Mouse (Mus musculus) left cerebral cortex, adult 8-10 months (tissue): ENCODE data around the gene Fbxw7. TPM values are rescaled to one million over a fixed set of nuclear protein-coding genes. Genes with fewer than 3 reads are reported as not detected.

Experiments
- DNase-seq, 2 experiments: peaks; one replicate each; pipeline ENCODE4 v3.0.0; 2022; ENCODE audit warnings: low spot score in 2 of 2
- total RNA-seq, 4 experiments: library from RNA; stranded (reverse); gene quantifications; 2 replicates each; pipeline ENCODE4 v1.2.4; 2022

Gene Fbxw7
- 100 to 1,000 TPM; 200 to 239 (median 211) TPM for total RNA-seq

DNA sequence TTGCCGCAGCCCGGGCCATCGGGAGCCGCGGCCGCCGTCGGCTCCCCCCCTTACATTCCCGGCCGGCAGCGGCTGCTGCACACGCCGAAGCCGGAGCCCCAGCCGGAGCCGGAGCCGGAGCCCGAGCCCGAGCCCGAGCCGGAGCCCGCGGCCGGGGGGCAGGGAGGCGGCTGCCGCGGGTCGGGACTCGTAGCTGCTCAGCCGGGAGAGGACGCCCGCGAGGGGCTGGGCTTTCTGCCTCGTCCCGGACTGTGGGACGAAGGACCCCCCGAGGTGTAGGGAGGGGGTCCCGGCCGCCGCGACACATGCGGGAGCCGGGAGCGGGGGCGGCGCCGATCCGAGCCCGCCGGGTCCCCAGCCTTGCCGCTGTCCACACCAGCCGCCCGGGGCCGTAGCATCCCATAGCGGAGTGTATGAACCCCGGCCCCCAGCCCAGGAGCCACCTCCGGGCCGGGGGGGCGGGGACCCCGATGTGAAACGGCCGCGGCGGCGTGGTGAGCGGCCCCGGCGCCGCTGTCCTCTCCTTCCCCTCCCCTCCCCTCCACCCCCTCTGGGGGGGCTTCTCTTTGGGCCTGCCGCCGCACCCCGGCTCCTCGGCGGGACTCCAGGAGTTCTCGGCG is at the start of gene Fbxw7:
Gene Fbxw7 (plus strand): TSS at position 507 of the 620 bp plus-strand sequence.
- DNase-seq, result peak in 1 of 2 experiments; percentile 4

DNA sequence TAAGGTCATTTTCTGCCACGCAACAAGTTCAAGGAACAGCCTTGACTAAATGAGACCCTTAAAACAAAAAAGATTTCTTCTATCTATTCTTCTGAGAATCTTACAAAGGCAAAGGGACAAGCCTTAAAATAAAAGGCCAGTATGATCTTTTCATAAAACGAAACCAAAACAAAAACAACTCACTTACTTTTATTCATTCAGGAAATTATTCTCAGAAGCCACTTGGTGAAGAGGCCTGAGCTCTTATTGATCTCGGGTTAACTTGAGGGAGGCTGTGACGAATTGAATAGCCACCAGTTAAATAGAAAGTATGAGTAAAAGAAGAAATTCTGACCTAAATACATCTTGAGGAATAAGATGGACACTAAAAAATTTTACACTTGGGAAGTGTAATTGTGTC is 46.1 kb upstream of the Fbxw7 start:
- no peak for DNase-seq

DNA sequence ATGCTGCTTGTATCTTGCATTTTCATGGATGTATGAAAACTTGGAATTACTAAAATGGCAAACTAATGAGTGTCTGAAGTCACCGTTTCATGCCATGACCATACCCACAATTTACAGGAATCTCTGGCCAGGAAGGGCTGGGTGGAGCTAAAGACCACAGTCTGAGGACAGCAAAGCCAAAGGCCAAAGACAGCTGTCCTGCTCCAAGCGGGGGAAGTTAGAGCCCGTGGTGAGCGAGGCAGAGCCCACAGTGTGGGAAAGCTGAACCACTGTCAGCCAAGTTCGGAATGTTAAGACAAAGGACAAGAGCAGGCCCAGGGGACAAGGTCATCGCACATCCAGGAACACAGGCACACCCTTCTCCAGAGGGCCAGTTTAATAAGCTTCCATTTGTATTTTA is 45.7 kb upstream of the Fbxw7 start:
- DNase-seq, result no peak

DNA sequence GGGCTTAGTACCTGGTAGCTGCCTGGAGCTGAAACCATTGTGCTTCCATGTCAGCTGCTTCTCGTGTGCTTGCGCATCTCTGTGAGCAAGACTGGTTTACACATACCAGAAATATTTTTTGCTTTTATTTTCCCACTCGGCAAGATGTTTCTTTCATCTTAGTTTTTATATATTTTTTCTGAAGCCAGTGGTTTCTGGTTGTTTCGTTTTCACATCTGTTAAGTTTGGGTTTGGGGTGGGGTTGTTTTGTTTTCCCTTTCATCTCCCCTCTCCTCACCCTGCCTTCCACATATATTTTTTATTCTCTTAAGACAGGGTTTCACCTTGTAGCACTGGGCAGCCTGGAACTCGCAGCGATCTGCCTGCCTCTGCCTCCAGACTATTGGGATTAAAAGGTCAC is 44.5 kb upstream of the Fbxw7 start:
- no peak for DNase-seq

DNA sequence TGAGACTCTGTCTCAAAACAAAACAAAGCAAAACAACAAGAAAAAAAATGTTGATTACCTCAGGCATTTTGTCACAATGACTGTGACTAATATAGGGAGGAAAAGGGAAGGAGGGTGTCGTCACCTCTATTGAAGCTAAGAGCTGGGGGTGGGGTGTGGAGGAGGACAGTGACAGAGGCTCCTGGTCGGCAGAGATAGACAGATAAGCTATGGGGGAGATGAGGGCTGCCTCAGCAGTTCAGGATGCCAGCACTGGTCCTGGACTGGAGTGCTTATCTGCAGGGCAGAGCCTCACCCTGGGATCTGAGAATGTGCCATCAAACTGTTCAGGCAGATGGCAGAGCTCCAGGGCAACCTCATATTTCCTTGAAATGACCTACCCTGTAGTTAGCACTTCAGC is 43.1 kb upstream of the Fbxw7 start:
- DNase-seq, result no peak

DNA sequence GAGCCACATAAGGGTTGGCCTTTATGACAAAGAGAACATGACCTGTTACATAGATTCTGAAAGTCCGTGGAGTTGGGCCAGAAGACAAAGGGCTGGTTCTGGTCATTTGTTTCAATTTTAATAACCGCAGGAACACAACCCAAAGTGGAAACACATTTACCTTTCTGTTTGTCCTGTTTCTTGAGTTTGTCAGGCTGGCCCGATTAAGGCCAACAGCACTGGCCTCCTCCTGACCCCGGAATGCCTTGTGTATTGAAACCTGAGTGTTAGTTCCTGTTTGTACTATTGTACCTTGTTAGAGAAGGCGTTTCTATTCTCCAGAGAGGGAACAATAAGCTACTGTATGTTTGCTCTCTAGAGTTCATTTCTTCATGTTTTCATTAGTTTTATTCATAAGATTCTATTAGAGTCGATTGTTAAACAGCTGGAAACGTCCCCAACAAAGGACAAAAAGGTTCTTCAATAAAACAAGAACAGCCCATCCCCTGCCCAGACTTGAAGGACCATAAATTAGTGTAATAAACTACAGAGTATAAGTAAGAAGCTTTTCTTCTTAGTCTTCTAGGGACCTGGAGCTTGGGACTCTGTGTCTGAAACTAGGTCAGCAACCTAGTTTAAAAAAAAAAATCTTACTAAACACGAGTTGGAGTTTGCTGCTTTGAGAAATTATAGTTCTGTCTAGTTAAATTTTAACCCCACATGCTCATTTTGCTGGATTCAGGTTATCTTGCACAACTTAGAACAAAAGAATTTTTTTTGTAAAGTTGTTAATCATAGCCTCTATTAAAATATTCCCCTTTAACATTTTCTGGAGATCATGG is 40.6 kb upstream of the Fbxw7 start:
- no peak for DNase-seq

DNA sequence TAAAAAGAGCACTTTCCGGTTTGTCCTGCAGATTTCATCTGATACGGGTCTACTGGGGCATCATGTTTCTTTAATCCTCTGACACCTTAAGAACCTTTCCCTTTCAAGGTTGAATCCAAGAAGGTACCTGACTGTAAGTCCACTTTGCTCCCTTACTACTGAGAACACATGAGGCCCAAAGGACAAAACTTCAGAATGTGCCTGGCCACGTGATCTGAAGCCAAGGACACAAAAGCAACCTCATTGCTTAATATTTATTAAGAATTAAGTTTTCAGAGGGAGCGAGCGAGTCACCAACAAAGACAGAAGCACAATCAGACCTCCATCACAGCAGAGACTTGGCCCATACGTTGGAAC is 40.0 kb upstream of the Fbxw7 start:
- no peak for DNase-seq

DNA sequence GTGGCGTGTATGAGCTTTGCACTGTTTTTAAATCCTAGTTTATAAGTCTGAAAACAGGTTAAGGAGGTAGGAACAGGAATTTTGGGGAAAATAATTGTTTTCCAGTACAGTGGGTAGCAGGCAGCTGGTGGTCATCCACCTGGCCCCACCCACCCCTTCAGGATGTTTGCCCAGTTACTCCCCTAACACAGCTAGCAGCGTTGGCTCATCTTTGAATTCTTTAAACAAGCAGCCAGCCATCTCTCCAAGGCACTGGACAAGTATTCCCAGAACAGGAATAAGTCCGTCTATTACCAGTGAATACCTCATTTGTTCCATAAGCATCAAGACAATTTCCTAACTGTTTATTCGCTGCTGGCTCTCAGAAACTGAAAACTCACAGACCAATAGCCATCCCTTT is 39.5 kb upstream of the Fbxw7 start:
- no peak for DNase-seq

DNA sequence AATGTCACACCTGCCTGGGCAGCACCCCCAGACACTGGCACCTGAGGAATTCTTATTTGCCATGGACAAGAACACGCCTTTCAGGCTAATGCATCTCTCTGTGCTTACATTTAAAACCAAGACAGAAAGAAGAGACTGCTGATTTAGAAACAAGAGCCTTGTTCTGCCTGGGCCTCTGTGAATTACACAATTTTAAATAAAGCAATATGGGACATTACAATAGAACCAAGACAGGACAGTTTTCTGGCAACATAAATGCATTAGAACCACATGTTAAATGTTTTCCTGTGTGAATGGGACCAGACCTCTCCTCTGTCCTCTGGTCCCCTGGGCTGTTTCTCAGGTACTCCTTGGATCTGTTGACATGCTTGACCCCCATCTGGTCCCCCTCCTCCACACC is 39.0 kb upstream of the Fbxw7 start:
- no peak for DNase-seq

DNA sequence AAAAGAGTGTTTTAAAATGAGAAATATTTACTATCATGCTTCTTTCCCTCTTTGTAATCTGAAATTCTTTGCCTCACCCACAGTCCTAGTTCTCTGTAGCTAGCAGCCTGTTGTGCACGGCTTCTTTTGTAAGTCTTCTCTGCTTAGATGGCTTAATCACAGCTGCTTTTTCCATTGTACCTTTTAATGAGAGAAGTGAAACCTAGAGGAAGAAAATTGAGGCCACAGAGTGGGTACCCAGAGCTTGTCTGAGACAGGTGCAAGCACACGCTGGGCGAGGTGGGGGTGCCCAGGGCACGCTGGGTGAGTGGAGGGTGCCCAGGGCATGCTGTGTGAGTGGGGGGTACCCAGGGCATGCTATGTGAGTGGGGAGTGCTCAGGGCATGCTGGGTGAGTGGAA is 27.2 kb upstream of the Fbxw7 start:
- no peak for DNase-seq

DNA sequence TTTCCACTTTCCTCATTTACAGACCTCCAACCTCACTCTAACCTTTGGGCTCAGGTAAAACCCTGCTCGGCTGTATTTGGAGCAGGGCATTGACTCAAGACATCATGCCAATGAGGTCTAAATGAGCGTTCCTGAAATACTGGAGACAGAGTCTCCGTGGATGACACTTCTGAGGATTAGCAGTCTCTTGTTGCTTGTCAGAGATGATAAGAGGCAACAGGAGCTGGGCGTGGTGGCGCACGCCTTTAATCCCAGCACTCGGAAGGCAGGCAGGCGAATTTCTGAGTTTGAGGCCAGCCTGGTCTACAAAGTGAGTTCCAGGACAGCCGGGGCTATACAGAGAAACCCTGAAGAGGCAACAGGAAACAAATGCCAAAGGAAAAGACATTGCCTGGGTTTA is 11.0 kb upstream of the Fbxw7 start:
- DNase-seq, result no peak

DNA sequence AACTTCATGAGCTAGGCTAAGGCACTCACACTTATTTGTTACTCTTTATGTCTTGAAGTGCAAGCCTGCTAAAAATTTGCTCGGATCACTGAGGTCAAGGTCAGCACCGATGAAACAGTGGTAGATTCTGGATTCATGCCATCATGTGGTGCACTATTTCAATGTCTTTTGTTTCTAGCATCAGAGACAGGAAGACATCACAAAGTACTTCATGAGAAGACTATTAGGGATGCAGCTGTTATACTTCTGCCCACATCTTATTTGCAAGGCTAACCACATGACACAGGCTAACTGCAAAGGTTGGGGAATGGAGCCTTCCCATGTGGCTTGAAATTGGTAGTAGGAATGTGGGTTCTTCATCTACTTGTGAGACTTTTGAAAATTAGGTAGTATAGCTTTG is 8.9 kb upstream of the Fbxw7 start:
- DNase-seq, result no peak

DNA sequence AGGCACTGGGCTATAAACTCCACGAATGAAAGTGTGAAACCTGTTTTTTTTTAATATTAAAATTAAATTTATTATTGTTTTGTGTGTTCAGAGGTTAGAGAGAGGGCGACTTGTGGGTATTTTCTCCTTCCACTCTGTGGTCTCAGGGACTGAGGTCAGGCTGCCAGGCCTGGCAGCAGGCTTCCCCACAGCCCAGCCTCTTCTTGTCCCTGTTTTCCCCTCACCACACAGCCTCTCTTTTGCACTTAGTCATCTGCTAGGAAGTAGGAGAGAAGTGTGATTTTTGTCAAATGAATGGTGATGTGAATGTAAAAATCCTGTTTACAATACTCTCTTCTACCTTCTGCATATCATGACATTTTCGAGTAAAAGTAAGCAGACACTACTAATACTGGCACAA is 7.2 kb upstream of the Fbxw7 start:
- DNase-seq, result no peak

DNA sequence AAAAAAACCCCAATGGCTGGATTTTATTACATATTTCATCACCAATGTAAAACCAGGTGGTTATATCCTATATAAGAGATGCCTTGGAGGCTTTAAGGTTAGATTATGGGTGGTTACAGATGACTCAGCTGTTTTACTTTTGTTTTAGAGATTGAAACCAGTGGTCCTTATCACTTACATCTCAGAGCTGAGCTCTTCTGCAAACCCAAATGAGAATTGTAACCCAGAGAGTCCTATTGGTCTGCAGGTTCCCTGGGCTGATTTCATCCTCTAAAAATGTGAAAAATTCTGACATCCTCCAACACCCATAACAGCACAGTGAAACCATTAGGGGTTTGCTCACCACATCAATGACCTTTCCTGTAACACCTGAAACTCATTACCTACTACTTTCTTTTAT is 6.2 kb upstream of the Fbxw7 start:
- no peak for DNase-seq

DNA sequence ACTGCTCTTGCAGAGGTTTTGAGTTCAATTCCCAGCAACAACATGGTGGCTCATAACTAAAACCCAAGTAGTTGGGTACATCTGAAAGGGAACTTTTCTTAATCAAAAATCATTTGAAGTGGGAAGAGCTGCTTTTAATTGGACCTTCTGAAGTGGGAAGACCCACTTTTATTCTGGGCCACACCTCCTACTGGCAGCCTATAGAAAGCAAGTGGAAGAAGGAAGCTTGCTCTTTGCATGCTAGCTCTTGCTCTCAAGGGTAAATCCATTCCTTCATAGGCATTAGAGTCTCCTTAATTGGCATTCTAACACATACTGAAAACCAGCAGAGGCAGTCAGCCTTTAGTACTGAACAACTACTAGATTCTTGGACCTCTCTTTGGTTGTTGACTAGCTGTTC is 4.3 kb upstream of the Fbxw7 start:
- no peak for DNase-seq

DNA sequence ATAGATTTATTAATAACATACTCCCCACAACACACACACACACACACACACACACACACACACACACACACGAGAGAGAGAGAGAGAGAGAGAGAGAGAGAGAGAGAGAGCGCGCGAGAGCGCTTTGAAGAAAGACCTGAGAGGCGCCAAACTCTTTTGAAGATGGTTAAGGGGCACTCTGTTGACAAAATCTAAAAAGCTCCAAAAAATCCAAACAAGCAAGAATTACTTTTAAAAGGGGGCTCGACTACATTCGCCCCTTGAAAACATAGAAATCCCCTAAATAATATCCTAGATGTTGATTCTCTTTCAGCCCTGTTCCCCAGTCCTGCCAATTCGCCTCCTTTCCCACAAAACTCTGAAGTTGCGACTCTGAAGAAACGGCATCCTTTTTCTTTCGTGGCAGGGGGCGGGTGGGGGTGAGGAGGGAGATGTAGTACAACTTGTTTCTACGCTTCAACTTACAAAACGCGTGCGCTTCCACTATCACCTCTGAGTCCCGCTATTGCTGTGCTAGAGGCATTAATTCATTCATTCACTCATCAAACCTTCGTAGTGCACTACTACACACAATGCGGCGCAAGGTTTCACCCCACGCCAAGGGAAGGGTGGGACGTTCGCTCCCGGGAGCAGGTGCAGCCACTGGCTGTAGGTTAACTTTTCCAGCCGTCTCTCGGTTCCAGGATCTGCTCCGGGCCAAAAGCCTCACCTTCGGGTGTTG is 1.5 kb upstream of the Fbxw7 start:
- no peak for DNase-seq

DNA sequence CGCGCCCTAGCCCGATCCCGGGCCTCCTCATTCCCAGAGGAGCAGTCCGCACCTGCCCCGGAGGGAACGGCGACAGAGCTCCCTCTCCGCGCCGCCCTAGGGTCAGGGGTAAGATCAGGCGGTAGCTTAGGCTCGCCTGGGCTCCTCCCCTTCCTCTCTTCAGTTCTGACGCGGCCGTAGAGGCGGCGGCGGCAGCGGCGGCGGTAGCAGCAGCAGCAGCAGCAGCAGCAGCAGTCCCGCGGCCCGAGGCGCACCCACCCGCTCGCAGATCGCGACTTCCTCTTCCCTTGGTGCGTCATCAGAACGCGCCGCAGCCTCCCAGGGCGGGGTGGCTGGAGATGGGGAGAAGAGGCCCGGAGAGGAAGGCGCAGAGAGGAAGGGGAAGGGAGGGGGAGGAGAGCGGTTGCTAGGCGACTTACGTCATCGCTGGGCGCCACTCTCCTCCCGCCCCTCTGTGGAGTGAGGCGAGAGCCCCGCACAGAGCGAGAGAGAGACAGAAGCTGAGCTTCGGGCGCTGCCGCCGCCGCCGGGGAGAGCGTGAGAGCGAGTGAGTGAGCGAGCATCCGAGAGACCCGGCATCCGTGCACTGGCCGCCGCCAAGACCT is 809 bp upstream of the Fbxw7 start:
- DNase-seq, result peak; percentile 99

DNA sequence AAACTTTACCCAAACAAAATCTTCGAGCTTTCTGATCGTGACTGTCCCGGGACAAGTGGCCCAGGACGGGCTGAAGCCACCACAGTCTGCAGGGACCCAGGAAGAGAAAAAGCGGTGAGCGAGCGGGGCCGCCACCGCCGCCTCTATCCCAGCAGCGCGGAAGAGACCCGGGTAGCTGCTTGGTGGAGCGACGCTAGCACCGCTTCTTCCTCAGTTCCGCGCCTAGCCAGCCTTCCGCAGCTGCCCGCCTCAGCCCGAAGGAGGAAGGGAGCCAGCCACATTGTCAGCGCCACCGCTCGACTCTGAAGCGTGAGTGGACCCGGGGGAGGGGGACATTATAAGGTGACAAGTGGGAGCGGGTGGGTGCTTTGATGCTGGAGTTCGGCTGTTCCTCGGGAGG is 393 bp downstream of the Fbxw7 start:
- peak; percentile 9 to 18 for DNase-seq

DNA sequence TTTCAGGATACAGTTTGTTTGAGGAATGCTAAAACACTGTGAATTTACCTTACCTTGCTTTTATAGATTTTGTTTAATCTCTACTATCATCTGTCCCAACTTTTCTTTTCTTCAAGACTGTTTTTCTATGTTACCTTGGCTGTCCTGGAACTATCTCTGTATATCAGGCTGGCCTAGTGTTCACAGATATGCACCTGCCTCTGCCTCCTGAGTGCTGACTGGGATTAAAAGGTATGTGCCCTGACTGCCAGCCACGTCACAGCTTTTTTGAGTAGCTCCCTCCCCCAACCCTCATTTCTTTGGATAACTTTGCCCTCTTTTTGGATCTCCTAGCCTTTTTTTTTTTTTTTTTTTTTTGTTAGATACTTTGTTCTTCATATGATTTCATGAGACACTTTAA is 1.9 kb downstream of the Fbxw7 start:
- DNase-seq, result no peak

DNA sequence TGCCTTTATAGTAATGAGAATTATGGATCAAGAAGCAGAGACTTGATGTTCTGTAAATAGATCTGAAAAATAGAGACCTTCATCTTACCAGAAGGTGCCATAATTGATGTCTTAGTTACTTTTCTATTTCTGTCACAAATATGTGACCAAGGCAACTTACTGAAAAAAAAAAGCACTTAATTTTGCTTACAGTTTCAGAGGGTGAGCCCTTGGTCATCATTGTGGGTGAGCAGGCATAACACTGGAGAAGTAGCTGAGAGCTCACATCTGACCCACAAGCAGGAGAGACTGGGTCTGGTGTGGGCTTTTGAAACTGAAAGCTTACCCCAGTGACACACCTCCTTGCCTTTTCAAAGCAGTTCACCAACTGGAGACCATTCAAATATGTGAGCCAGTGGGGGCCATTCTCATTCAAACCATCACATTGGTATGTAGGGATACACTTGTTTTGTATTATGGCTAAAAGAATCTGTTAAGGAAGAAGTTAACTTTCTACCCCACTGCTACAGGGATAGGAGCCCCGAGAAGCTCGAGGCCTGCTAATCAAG is 5.7 kb downstream of the Fbxw7 start:
- no peak for DNase-seq

DNA sequence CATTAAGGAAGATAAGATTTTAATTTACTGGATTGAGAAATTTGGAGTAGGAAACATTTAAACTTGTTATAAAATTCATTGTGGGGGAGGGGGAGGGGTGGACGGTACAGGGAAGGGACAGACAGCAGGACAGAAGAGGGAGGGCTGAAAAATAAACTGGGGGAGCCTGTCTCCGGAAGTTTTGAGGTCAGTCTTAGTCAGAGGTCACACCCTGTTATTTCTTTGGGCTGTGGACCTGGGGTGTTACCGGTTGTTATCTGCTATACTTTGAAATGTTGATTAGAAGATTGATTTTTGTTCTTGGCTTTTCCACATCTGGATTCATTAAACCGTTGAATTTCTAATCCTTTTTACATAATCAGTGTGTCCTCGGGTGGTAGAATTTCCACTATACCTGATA is 10.9 kb downstream of the Fbxw7 start:
- no peak for DNase-seq

DNA sequence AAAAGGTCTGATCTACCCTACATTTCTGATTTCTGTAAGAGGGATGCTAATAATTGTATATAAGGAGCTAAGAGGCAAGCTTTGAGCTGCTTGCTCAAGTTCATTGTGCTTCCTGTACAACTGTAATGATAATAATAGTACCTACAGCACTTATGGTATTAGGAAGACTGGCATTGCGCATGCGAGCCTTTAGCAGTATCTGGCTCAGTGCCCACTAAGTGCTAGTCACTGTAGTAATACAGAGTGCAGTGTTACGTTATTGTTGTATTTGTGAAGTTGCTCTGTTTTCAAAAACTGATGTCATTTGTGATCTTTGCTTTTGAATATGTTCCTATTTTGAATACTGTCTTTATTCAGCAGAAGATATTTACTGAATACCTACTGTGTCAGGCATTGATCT is 11.3 kb downstream of the Fbxw7 start:
- DNase-seq, result no peak
